Mouse (Mus musculus) telencephalon, adult 2 months (tissue): ENCODE measurements at regions not wholly inside any gene's neighbourhood (a gene's known extent, or its start where the extent isn't known, plus 50 kb on each side); places are given as distances from the start of the nearest gene placed in this dataset.

Source experiments
- DNase-seq: peaks from one replicate; pipeline ENCODE4 v3.0.0-alpha.2; 2011; ENCODE audit warnings: low read depth, low spot score

GRCm38 (mm10) chr6:16572828-16573227, 325.4 kb downstream of the Tfec start:
- DNase-seq: peak; percentile 39

- no peak for DNase-seq
Observed at GRCm38 (mm10) chr6:16551945-16552673, 346.1 kb downstream of the Tfec start.

- DNase-seq: no peak
Observed at GRCm38 (mm10) chr6:16551131-16551530, 347.1 kb downstream of the Tfec start.

- DNase-seq: peak; percentile 36
Observed at GRCm38 (mm10) chr6:16550445-16550844, 347.8 kb downstream of the Tfec start.

- no peak for DNase-seq
Observed at GRCm38 (mm10) chr6:16514054-16514453, 384.2 kb downstream of the Tfec start.

GRCm38 (mm10) chr6:16513541-16513940, 384.7 kb downstream of the Tfec start:
- DNase-seq: no peak

GRCm38 (mm10) chr6:16503836-16504235, 394.4 kb downstream of the Tfec start:
- no peak for DNase-seq

GRCm38 (mm10) chr6:16487015-16487630, 411.1 kb downstream of the Tfec start:
- DNase-seq: peak; percentile 80

GRCm38 (mm10) chr6:16483295-16483694, 414.9 kb downstream of the Tfec start:
- DNase-seq: no peak

- no peak for DNase-seq
Observed at GRCm38 (mm10) chr6:16468693-16469375, 429.4 kb downstream of the Tfec start.

- DNase-seq: peak; percentile 35
Observed at GRCm38 (mm10) chr6:16458279-16458678, 440.0 kb downstream of the Tfec start.
